Mouse (Mus musculus) gastrocnemius, postnatal 25 days (tissue): ENCODE data around the gene Phf21a. TPM values are rescaled to one million over a fixed set of nuclear protein-coding genes. Genes with fewer than 3 reads are reported as not detected.

Experiments used
- DNase-seq: peaks from one replicate; pipeline ENCODE4 v3.0.0; 2022
- long read RNA-seq, 2 experiments: library from polyadenylated mRNA; stranded (forward); transcript quantifications; one replicate each; pipeline ENCODE4 v2.0.0; 2021
- total RNA-seq, 2 experiments: library from RNA; stranded (reverse); gene quantifications; 1 replicate in 1 of 2; 2 replicates in 1 of 2; pipeline ENCODE4 v1.2.3; 2021

The Phf21a gene
- total RNA-seq = 10 to 100 TPM; 20.2 to 21.1 TPM
- long read RNA-seq, experiment 1, partial matches to known transcripts = 0 of 6 reads
- long read RNA-seq, experiment 1, other reads (novel, unspliced or antisense) = 6 of 6 reads
- long read RNA-seq, experiment 2, partial matches to known transcripts = 0 of 7 reads
- long read RNA-seq, experiment 2, other reads (novel, unspliced or antisense) = 7 of 7 reads

DNA sequence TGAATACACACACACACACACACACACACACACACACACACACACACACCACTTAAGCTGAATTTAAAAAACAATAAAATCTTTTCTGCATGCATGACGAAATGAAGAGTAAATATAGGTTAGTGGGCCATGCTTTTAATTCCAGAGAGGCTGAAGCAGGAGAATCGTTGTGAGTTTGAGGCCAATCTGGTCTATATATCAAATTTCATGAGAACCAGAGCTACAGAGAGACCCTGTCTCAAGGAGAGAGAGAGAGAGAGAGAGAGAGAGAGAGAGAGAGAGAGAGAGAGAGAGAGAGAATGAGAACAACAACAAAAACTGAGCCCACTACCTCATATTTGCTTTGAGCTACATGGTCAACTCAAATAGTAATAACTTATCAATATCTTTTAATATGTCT is at the start of gene Phf21a:
TSS of gene Phf21a (plus strand) at position 301 of the 400 bp plus-strand sequence.
- DNase-seq = no peak

DNA sequence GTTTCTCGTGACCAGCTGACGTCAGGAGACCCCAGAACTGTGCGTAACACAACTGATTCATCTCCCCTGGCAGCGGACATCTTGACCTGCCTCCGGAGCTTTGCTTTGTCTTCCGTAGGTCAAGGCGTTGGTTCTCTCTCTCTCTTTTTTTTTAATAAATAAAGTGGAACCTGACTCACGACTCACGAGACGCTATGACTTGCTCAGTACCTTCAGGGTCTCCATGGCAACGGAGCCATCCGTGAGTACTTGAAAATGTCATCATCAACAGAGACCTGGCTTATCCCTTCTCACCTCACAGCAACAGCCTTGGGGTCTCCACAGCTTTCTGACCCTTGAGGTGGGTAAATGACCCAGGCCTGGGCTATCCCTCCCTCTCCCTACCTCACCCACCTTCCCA is 49.6 kb upstream of the Phf21a start:
- no peak for DNase-seq

DNA sequence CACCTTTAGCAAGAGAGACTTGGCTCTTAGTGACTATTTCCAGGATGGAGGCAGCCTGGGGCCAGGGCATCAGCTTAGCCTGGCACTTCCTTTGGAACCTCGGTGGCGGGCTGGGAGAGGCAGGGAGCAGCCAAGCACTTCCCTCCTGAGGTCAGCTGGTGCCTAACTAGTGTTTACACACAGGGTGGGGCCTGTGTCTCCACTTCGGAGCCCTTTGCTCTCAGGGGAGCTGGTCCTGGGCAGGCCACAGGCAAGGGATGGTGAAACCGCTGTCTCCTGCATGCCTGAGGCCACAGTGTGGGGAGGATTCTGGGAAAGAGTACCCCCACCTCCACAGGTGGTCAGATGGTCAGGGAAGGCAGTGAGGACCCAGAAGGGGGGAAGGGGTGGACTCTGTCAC is 45.3 kb upstream of the Phf21a start:
- no peak for DNase-seq

DNA sequence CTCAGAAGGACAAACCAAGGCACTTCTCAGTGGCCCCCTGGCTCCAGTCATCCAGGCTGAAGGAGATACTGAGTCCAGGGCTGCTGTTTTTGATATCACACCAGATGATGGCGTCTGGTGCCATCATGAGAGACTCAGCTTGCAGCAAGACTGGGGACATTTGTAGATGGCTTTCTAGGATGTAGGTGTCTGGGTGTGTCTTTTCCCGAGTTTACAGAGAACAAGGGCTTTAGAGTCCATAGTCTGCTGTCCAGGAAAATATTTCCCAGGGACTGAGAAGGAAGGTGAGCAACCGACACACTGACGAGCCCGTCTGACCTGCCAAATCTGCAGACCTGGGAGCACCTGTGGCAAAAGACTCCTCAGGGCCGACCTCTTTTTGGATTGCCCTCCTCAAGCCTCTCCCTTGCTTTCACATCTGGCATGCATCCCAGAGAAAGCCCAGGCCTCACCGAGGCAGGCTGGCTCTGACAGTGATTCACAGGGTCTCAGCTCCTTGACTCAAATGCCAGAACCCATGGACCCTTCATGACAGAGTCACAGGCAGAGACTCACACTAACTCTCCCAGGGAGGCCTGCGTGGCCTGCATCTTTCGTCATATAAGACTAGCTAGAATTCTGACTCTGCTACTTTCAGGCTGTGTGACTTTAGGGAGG is 44.8 kb upstream of the Phf21a start:
- no peak for DNase-seq

DNA sequence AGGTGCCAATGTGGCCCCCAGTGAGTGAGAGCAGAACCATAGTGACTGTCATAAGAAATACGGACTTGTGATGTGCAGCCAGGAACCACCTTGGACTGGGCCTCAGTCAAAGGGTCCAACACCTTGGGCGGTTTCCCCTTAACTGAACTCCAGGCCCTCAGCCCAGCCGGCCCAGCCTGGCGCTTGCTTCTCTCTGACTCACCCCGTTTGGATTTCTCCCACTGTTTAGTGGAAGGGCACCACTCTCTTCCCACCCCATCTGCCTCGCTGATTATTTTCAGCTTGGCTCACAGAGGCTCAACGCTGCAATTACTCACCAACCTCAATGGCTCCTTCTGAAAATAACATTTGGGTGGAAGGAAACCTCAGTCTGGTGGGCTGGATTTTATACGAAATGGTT is 40.7 kb upstream of the Phf21a start:
- DNase-seq = peak; percentile 50

DNA sequence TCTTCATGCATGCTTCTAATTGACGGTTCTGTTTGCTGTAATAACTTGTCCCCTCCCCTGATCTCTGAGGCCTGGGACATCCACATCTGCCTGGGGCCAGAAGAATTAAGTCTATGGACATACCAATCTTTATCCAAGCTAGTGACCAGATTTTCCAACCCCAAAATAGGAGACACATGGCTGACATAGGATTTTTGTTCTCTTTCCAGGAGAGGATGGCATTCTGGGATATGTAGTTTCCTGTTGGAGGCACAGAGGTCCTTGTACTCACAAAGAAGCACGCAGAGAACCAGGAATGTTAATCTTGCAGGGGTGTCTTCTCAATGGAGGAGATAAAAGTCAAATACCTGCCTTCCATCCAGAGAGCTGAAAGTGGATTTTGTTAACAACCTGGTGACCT is 40.2 kb upstream of the Phf21a start:
- no peak for DNase-seq

DNA sequence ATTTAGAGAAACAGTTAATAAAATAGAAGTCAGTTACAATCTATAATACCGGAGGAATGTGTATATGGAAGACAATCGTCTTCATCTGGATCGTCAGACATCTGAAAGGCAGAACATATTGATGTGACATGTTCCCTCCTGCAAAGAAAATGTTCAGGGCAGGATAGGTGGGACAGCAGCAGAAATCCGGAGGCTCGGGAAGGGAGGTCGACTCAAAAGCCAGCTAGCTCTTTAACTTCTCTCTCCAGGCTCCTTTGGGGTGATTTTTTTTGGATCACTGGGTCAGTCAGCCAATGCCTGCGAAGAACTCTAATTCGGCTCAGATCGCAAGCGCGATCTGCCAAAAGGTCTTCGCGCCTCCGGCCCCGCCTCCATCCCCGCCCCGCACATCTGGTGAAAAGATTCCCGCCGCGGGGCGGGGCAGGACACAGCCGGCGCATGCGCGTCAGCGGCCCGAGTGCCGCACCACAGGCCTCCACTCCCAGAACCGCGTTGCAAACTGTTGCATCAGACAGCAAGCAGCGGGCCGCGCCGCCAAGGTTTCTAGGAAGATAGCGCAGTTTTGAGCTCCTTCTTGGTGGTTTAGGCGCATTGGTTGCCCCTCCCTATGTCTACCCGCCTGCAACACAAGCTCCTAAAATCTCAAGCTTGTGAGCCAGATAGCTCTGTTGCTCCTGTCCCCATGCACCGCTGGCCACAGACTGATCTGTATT is 37.7 kb upstream of the Phf21a start:
- peak; percentile 95 for DNase-seq

DNA sequence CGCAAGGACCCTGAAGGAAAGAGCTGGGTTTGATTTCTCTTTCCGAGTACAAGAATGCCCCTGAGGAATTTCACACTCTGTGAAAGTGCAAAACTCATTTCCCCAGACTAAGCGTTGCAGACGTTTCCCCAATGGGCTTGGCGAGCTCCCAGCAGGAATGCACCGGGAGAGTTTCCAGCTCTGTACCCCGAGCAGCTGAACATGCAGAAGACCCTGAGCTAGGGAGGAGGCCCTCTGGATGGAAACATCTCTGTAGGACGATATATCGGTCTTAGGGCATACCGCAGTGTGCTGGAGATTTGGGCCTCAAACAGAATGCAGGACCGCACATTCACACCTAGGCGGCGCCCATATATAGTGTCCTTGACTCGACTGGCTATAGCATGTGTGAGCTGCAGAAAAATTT is 37.1 kb upstream of the Phf21a start:
- DNase-seq = peak; percentile 48

DNA sequence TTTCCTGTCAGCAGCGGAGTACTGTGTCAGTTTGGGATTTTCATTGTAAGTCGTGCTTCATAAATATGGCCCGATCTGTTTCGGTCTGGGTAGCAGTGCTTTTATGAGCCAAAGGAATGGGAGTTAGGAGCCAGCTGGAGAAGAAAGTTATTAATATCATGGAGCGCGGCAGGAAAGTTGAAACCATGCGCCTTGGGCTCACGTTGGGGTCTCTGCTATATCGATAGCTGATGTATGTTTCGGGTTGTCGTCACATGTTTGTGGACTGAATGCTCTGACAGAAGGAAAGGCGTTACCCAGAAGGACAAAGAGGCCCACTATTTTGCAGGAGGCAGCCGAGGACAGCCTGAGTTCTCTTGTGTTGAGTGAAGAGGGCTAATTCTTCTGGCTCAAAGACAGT is 36.2 kb upstream of the Phf21a start:
- no peak for DNase-seq

DNA sequence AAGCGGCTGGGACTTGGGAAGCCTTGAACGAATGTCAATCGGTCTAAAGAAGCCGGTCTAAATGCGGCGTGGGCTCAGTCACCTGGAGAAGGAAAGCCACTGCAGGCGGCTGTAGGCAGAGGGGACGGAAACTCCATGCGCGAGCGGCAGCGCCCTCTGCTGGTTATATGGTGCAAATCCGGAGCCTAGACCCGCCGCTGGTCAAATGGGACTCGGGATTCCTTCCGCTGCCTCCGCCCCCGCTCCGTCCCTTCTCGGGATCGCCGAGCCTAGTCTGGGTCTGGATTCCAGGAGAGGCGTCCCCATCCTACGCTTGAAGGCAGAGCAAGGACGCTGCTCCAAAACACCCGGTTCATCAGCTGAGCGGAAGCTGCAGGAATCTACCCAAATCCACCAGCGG is 34.4 kb upstream of the Phf21a start:
- peak; percentile 87 for DNase-seq

DNA sequence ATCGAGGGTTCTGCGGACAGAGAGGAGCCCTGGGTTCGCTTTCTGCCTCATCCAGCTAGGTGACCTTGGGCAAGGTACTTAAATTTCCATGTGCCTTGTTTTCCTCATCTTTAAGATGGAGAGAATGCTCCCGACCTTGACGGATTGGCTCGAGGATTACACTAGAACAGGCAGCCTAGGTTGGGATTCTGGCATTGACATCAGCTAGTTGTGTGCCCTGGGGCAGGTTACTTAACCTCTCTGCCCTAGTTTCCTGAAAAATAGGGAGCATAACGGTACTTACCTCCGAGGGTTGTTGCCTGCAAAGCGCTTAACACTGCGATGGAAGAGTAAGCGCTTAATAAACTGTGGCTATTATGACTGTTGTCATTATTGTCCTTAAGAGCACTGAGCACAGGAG is 34.0 kb upstream of the Phf21a start:
- no peak for DNase-seq

DNA sequence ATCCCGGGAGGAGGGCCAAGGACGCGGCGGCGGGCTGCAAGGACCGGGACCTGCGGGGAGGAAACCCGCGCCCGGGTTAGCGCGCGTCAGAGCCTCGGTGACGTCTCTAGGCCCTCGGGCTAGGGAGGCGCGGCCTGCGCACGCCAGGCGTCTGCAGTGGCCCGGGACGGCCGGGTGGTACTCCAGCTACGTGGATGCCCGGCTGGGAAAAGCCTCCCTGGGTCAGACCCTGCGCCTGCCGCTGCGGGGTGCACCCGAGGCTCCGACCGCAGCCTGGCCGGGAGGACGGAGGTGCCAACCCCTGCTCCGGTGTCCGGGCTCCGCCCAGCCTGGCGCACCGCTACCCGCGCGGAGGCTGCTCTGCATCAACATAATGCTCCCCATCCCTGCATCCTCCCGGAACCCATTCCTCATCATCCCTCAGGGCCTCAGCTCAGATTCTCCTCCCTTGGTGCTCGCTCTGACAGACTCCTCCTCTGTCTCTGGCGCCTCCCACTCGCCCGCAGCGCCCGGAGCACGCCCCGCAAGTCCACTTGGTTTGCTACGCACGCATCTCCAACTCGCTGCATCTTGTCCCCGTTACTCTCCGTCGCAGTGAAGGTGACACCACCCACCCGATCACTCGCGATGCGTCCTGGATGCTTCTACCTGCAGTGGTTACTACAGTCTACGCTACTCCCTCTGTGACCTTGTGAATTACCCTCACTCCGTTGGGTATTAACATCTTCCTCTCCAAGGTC is 33.3 kb upstream of the Phf21a start:
- peak; percentile 64 for DNase-seq

DNA sequence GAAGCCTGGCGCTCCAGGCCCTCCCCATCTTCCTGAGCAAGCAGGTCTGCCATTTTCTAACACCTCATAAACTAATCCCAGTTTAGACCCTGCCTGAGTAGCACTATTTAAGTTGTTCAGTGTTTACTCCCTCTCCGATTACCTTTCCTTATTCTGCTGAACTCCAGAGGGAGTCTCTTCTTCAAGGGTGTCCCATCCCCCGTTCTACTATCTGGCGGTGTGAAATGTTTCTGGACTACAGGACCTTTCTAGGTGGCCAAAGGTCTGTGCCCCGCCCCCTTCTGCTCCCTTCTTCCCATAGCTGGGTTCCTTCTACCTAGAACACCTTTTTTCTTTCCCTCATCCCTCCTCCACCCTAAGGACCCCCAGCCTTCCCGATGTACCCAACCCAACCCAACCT is 32.6 kb upstream of the Phf21a start:
- no peak for DNase-seq

DNA sequence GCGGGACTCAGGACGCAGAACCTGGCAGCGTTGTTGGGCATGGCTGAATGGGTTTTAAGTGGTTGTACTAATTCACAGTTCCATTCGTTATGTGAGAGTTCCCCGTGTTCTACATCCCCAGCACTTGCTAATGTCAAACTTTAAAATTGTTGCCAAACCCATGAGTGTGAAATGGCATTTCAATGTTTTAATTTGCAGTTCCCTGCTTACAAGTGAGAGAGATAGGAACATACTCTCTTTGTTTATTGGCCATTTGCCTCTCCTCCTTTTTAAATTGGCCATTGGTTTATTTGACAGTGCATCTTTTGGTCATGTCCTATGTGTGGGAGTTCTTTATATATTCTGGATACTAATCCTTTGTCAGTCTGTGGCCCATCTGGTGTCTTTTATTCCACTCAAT is 31.6 kb upstream of the Phf21a start:
- DNase-seq = no peak

DNA sequence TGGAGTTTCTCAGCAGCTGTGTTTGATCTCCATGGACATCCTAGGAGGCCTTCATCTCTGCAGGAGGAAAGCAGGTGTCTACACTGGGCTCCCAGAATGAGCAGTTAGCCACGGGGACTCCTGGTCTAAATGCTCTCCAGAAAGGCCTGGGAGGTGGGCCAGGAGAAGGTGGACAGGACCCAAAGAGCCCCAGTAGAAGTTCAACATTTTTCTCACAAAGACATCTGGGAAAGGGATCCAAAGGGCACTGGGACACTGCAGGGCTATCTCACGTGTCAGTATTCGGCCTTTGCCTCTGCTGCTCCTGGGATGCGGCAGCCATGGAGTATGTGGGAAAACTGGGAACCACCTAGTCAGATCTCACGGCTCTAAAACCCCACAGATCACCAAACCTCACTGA is 29.8 kb upstream of the Phf21a start:
- no peak for DNase-seq

DNA sequence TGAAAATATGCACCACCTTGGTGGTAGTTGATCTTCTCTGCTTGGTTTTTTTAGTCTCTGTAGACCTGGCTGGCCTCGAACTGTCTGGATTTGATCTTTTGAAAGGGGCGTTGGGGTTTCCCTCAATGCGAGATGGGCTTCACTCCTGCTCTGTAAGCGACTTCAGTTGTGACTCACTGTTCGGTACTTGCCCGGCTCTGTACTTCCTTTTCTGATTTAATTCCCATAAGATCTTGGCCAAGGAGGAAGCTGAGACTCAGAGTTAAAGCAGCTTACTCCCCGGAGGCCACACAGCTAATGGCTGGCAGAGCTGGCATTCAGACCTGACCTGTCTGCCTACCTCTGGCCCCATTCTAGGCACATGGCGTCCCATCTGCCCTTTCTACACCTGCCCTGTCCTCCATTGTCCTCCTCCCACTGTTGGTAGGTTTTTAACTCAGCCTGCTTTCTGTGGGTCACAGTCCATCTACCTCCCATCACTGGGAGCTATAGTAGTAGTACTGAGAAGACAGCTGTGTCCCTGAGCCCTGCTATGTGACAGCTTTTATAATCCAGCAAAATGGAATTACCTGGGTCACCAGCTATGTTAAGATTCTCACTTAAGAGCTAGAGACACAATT is 27.5 kb upstream of the Phf21a start:
- DNase-seq = no peak

DNA sequence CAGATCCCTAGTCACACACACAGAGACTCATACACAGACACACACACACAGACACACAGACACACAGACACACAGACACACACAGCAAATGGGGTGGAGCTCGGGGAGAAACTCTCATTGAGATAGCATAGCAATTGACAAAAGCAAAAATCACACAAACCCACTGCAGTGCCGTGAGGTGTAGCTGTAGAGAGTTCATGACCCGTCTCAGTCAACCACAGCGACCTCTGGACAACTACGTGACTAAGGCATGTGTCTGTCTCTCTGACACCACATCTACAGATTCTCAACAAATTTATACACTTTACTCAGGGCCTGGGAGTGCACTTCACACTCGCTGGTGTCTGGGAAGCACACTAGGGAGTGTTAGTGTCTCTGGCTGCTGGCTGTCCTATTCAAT is 27.0 kb upstream of the Phf21a start:
- DNase-seq = no peak

DNA sequence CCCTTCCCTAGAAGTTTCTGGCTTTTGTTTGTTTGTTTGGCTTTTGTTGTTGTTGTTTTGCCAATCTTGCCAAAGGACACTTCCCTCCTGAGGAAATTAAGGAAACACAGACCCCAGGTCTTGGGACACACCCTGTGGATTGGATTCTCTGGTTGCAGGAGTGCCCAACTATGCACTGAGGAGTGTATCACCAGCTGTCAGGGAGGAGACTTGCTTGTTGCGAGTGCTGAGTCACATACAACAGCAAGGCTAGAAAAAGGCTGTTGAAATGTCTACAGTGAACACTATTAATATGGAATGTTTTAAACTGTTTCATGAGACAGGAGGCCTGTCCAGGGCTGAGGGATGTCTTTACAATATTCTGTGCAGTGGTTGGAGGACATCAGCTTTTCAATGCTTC is 26.0 kb upstream of the Phf21a start:
- DNase-seq = no peak

DNA sequence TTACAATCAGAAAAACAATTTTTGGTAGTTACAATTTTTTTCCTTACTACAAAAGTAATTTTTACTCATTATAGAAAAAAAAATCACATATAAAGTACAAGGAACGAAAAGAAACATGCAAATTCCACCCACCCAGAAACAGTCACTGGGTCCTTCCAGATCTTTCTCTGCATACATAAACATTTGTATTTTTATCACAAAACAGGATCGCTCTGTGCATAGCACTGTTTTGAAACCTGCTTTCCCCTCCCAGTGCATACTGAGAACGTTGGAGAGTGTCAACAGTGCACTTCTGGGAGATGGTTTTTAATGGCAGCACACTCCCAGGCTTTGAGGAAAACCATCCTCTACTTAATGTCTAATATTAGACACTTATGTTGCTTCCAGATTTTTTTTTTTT is 25.3 kb upstream of the Phf21a start:
- no peak for DNase-seq

DNA sequence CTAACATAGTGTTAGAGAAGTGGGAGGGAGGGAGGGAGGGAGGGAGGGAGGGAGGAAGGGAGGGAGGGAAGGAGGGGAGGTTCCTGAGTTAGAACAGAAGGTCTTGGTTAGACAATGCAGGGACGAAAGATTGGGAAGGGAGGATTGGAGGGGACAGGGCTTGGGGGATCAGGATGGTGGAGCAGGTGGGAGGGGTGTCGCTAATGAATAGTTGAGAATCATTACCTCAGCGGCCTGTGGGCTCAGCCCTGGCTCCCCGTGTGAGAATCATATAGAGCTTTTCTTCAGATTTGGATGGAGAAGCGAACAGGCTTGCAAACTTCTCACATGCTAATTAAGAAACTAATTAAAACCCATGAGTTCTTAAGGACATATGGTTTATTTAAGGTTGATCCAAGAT is 23.3 kb upstream of the Phf21a start:
- DNase-seq = no peak

DNA sequence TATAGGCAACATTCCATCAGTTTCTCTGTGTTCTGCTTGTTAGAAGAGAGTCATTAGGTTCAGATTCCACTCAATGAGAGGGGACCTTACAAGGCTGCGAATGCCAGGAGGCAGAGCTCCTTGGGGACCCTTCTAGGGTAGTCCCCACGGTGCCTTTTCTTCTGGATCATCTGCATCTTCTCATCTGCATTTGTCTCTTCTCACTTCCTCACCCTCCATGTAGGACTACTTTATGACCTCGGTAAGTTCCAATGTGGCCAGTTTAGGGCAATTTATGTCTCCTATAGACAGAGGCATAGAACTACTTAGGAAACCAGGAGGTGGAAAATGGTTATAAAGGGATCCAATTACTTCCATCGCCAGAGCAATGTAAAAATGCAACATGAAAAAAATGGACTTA is 21.8 kb upstream of the Phf21a start:
- no peak for DNase-seq

DNA sequence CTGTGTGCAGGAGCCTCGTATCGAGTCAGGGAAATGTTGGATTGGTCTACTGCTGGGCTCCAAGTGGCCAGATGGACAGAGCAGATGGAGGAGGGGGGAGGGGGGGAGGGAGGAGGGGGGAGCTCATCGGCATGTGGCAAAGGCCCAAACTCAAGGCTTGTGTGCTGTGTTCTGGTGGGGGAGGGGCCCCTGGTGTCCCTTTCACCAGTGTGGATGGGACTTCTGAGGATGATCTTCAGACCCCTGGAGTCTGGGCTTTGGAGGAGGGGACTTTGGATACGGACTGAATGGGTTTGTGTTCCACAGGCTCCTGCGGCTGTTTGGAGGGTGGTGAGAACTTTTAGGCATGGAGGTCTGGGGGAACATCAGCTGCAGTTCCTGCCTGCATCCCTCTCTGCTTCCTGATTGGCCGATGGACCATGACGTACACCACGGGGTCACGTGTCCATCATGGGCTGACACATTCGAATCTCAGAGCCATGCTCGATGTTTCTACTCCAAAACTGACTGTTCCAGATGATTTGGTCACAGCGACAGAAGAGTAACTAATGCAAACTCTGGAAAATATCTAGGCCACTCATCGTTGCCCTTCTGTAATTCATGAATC is 16.7 kb upstream of the Phf21a start:
- DNase-seq = no peak
